In genomic region chr2:174715938-174716337, GRCm38 (mm10) we compare ENCODE assay signal across 25 mouse cellular contexts. TPM values are rescaled to one million over a fixed set of nuclear protein-coding genes. Genes with fewer than 3 reads are reported as not detected.
DNase-seq lines count a peak whose midpoint lies in the region; ATAC-seq and TF ChIP-seq lines count a peak whose summit lies in the region.
"Had no signal": no experiment of that assay in that cellular context is flagged by ENCODE, and none has a peak within 500 bp of the region (broad histone marks: within the 10 kb centered on the region; RNA-seq: fewer than 3 reads in every experiment).

No protein-coding gene starts in this region.

- H3K4me3 ChIP-seq in limb, embryonic 11.5 days (ENCODE audit: low read depth, low read length): no peak overlapping the region
- no peak overlapping the region for H3K4me3 ChIP-seq in limb, embryonic 10.5 days
- H3K4me3 ChIP-seq in midbrain, embryonic 11.5 days (ENCODE audit: low read depth, low read length): no peak overlapping the region
- no peak overlapping the region for H3K4me3 ChIP-seq in midbrain, postnatal 0 days (ENCODE audit: low read depth, low read length)
- H3K4me3 ChIP-seq in embryonic facial prominence, embryonic 12.5 days: no peak overlapping the region
- H3K4me3 ChIP-seq: embryonic facial prominence, embryonic 13.5 days; erythroblast, embryonic 14.5 days; forebrain, embryonic 12.5 days; forebrain, embryonic 15.5 days; heart, adult 2 months; hindbrain, embryonic 12.5 days; hindbrain, embryonic 15.5 days had no signal

- no peaks in the 10 kb centered on the region for H3K4me1 ChIP-seq in limb, embryonic 11.5 days (ENCODE audit: control insufficient read depth, insufficient read depth, low read length)
- H3K4me1 ChIP-seq in limb, embryonic 10.5 days: no peaks in the 10 kb centered on the region
- no peaks in the 10 kb centered on the region for H3K4me1 ChIP-seq in midbrain, embryonic 11.5 days (ENCODE audit: control insufficient read depth, insufficient read depth, low read length)
- H3K4me1 ChIP-seq in midbrain, postnatal 0 days (ENCODE audit: insufficient read depth, low read length): no peaks in the 10 kb centered on the region
- H3K4me1 ChIP-seq in embryonic facial prominence, embryonic 12.5 days: no peaks in the 10 kb centered on the region
- H3K4me1 ChIP-seq: embryonic facial prominence, embryonic 13.5 days; forebrain, embryonic 12.5 days; forebrain, embryonic 15.5 days; hindbrain, embryonic 12.5 days; hindbrain, embryonic 15.5 days had no signal

- no peaks in the 10 kb centered on the region for H3K36me3 ChIP-seq in limb, embryonic 11.5 days (ENCODE audit: control insufficient read depth, insufficient read depth, low read length)
- no peaks in the 10 kb centered on the region for H3K36me3 ChIP-seq in limb, embryonic 10.5 days
- H3K36me3 ChIP-seq in midbrain, embryonic 11.5 days (ENCODE audit: control insufficient read depth, insufficient read depth, low read length): no peaks in the 10 kb centered on the region
- no peaks in the 10 kb centered on the region for H3K36me3 ChIP-seq in midbrain, postnatal 0 days (ENCODE audit: insufficient read depth, low read length)
- no peaks in the 10 kb centered on the region for H3K36me3 ChIP-seq in embryonic facial prominence, embryonic 12.5 days
- H3K36me3 ChIP-seq: embryonic facial prominence, embryonic 13.5 days; forebrain, embryonic 12.5 days; forebrain, embryonic 15.5 days; hindbrain, embryonic 12.5 days; hindbrain, embryonic 15.5 days had no signal

- H3K9ac ChIP-seq in limb, embryonic 11.5 days (ENCODE audit: low read length): no peak overlapping the region
- no peak overlapping the region for H3K9ac ChIP-seq in midbrain, embryonic 11.5 days (ENCODE audit: low read length)
- H3K9ac ChIP-seq in midbrain, postnatal 0 days (replicated peaks; ENCODE audit: low read length, poor library complexity, severe bottlenecking): no peak overlapping the region
- H3K9ac ChIP-seq in embryonic facial prominence, embryonic 12.5 days: no peak overlapping the region; the same call in 1 of the 2 replicates
- H3K9ac ChIP-seq: embryonic facial prominence, embryonic 13.5 days; forebrain, embryonic 12.5 days; forebrain, embryonic 15.5 days; hindbrain, embryonic 12.5 days; hindbrain, embryonic 15.5 days had no signal

- DNase-seq in limb, embryonic 11.5 days (ENCODE audit: low spot score): no peak
- no peak for DNase-seq in limb, embryonic 10.5 days (ENCODE audit: low spot score)
- peak; percentile 65 for DNase-seq in midbrain, embryonic 11.5 days (ENCODE audit: low spot score, missing footprints)
- DNase-seq in midbrain, postnatal 0 days (ENCODE audit: low spot score): no peak
- no peak for DNase-seq in ovary, adult 18-20 months (ENCODE audit: low spot score)
- DNase-seq: adrenal gland, adult 8-10 months; adrenal gland, postnatal 25 days; cerebellum, adult 11-12 months; cerebellum, adult 8-10 months; cerebellum, postnatal 10 days; cerebellum, postnatal 36 days; embryo, embryonic 11 days; gastrocnemius, postnatal 25 days; heart, adult 2 months had no signal

- no peaks in the 10 kb centered on the region for H3K27me3 ChIP-seq in limb, embryonic 11.5 days (ENCODE audit: control insufficient read depth, insufficient read depth, low read length)
- H3K27me3 ChIP-seq in limb, embryonic 10.5 days (ENCODE audit: low read depth, poor library complexity, severe bottlenecking): no peaks in the 10 kb centered on the region
- no peaks in the 10 kb centered on the region for H3K27me3 ChIP-seq in midbrain, embryonic 11.5 days (ENCODE audit: control insufficient read depth, insufficient read depth, low read length)
- no peaks in the 10 kb centered on the region for H3K27me3 ChIP-seq in midbrain, postnatal 0 days (ENCODE audit: insufficient read depth, low read length)
- H3K27me3 ChIP-seq in embryonic facial prominence, embryonic 12.5 days: no peaks in the 10 kb centered on the region
- H3K27me3 ChIP-seq: embryonic facial prominence, embryonic 13.5 days; forebrain, embryonic 12.5 days; forebrain, embryonic 15.5 days; hindbrain, embryonic 12.5 days; hindbrain, embryonic 15.5 days had no signal

- no peak for TF ChIP-seq CTCF in midbrain, postnatal 0 days (IDR thresholded peaks at IDR 0.05)

- H3K4me2 ChIP-seq in limb, embryonic 11.5 days (ENCODE audit: low read depth, severe bottlenecking): no peak overlapping the region
- H3K4me2 ChIP-seq in midbrain, embryonic 11.5 days: no peak overlapping the region
- no peak overlapping the region for H3K4me2 ChIP-seq in midbrain, postnatal 0 days (ENCODE audit: low read depth, low read length, poor library complexity, severe bottlenecking)
- no peak overlapping the region for H3K4me2 ChIP-seq in embryonic facial prominence, embryonic 12.5 days (replicated peaks)
- H3K4me2 ChIP-seq: embryonic facial prominence, embryonic 13.5 days; forebrain, embryonic 12.5 days; forebrain, embryonic 15.5 days; heart, embryonic 11.5 days; hindbrain, embryonic 12.5 days; hindbrain, embryonic 15.5 days had no signal

- no peaks in the 10 kb centered on the region for H3K9me3 ChIP-seq in limb, embryonic 11.5 days (ENCODE audit: control insufficient read depth, low read length)
- H3K9me3 ChIP-seq in limb, embryonic 10.5 days (replicated peaks): no peaks in the 10 kb centered on the region
- no peaks in the 10 kb centered on the region for H3K9me3 ChIP-seq in midbrain, embryonic 11.5 days (ENCODE audit: control insufficient read depth, low read length)
- no peaks in the 10 kb centered on the region for H3K9me3 ChIP-seq in midbrain, postnatal 0 days (ENCODE audit: low read length)
- no peaks in the 10 kb centered on the region for H3K9me3 ChIP-seq in embryonic facial prominence, embryonic 12.5 days
- H3K9me3 ChIP-seq: embryonic facial prominence, embryonic 13.5 days; forebrain, embryonic 12.5 days; forebrain, embryonic 15.5 days; hindbrain, embryonic 12.5 days; hindbrain, embryonic 15.5 days had no signal

- ATAC-seq in limb, embryonic 11.5 days (ENCODE audit: insufficient number of reproducible peaks, low FRiP score, low TSS enrichment, low read depth): peak; percentile 44; the same call in 1 of the 2 replicates
- ATAC-seq in midbrain, embryonic 11.5 days (ENCODE audit: low FRiP score): no peak
- no peak for ATAC-seq in midbrain, postnatal 0 days (ENCODE audit: low FRiP score)
- ATAC-seq in embryonic facial prominence, embryonic 12.5 days (ENCODE audit: insufficient number of reproducible peaks, insufficient read depth, low FRiP score, low TSS enrichment): 0 out of 2 replicates have a peak, but pooled peaks have one; percentile 15
- ATAC-seq: activated CD4-positive, CD25-positive, alpha-beta regulatory T cell, adult 4 months; CD4-positive, CD25-positive, alpha-beta regulatory T cell, adult 4 months; forebrain, embryonic 15.5 days had no signal

- H3K27ac ChIP-seq in limb, embryonic 11.5 days (replicated peaks; ENCODE audit: low read depth, low read length): no peak overlapping the region
- H3K27ac ChIP-seq in limb, embryonic 10.5 days: no peak overlapping the region
- H3K27ac ChIP-seq in midbrain, embryonic 11.5 days (ENCODE audit: low read depth, low read length): no peak overlapping the region
- no peak overlapping the region for H3K27ac ChIP-seq in midbrain, postnatal 0 days (ENCODE audit: low read depth, low read length)
- no peak overlapping the region for H3K27ac ChIP-seq in embryonic facial prominence, embryonic 12.5 days
- H3K27ac ChIP-seq: embryonic facial prominence, embryonic 13.5 days; forebrain, embryonic 12.5 days; forebrain, embryonic 15.5 days; heart, adult 2 months; hindbrain, embryonic 12.5 days; hindbrain, embryonic 15.5 days had no signal

RNA-seq across cellular contexts. Expression of gene Edn3, which starts 44.5 kb away (rescaled TPM):
- 15.8 and 18.4 TPM in 2 replicates for polyA plus RNA-seq in limb, embryonic 11.5 days (2014; fragmentation: Nextera tagmentation; extraction: Ambion mirVana)
- polyA plus RNA-seq in limb, embryonic 10.5 days (2016; fragmentation: Nextera tagmentation; extraction: Ambion mirVana): 8.4 and 19.2 TPM in 2 replicates
- 4.7 and 5.7 TPM in 2 replicates for polyA plus RNA-seq in midbrain, embryonic 11.5 days (2014; fragmentation: Nextera tagmentation; extraction: Ambion mirVana)
- 5.4 and 6.0 TPM in 2 replicates for total RNA-seq in midbrain, postnatal 0 days (2014; rRNA removed)
- polyA plus RNA-seq in midbrain, postnatal 0 days (2015; fragmentation: Nextera tagmentation; extraction: Ambion mirVana): 6.1 and 8.3 TPM in 2 replicates
- 22.1 and 22.2 TPM in 2 replicates for polyA plus RNA-seq in embryonic facial prominence, embryonic 12.5 days (2016; fragmentation: Nextera tagmentation; extraction: Ambion mirVana)
- polyA plus RNA-seq: activated CD4-positive, CD25-positive, alpha-beta regulatory T cell, adult 4 months; C2C12; CD4-positive, CD25-positive, alpha-beta regulatory T cell, adult 4 months; erythroblast, embryonic 14.5 days had no signal

Comparison
In these comparisons a context has a peak if more than half of its experiments do, and no peak if none do; other contexts are left out.
1. ATAC-seq: peak in limb, embryonic 11.5 days (single experiment) and embryonic facial prominence, embryonic 12.5 days (single experiment); none in midbrain, embryonic 11.5 days (single experiment) and midbrain, postnatal 0 days (single experiment).